Mouse (Mus musculus) olfactory bulb, adult 2 months (tissue): ENCODE data around the gene Rbfox2. TPM values are rescaled to one million over a fixed set of nuclear protein-coding genes. Genes with fewer than 3 reads are reported as not detected.
A peak's percentile ranks its signal among the peaks of the same experiment; 100 is the strongest.

Experiments used
- H3K27ac ChIP-seq: fragments of 200-500 bp; 2 replicates; pipeline ENCODE4 v1.5.1; 2012; ENCODE audit warnings: low read depth, low read length; ENCODE audit not compliant: insufficient read depth
- H3K4me1 ChIP-seq: fragments of 200-500 bp; 2 replicates; pipeline ENCODE4 v1.6.1; 2012; ENCODE audit warnings: low read length; ENCODE audit not compliant: control insufficient read depth, insufficient read depth
- H3K4me3 ChIP-seq: fragments of 200-500 bp; 2 replicates; pipeline ENCODE4 v1.5.1; 2012; ENCODE audit warnings: mild to moderate bottlenecking, low read depth, low read length, moderate library complexity; ENCODE audit not compliant: insufficient read depth
- CTCF ChIP-seq: fragments of 200-500 bp; IDR thresholded peaks from 2 replicates; pipeline ENCODE4 v1.5.1; 2012; ENCODE audit warnings: low read depth, mild to moderate bottlenecking, low read length, moderate library complexity; ENCODE audit not compliant: insufficient read depth
- POLR2A ChIP-seq: fragments of 200-500 bp; IDR thresholded peaks from 2 replicates; pipeline ENCODE4 v1.6.1; 2012; ENCODE audit warnings: mild to moderate bottlenecking, low read depth, low read length, moderate library complexity; ENCODE audit not compliant: insufficient read depth
- WGBS: fragments of 180-500 bp; shearing (Covaris S2); methylation state at CpG from one replicate; pipeline ENCODE4 v1.1.7; 2018; 5-methylcytosine and 5-hydroxymethylcytosine counted together
- polyA plus RNA-seq: library from polyadenylated mRNA; stranded (reverse); fragments of >200 nt; gene quantifications from 2 replicates; pipeline ENCODE4 v1.2.4, GENCODE M21; 2012; ENCODE audit warnings: low replicate concordance; ENCODE audit not compliant: missing spikeins, insufficient read depth, insufficient read length

Rbfox2 gene
- polyA plus RNA-seq, 1 experiment = 46.1 TPM

GRCm38 (mm10) chr15:77090531-77090930 is 216.3 kb downstream of the Rbfox2 start:
- H3K27ac ChIP-seq = no peak overlapping the region

DNA sequence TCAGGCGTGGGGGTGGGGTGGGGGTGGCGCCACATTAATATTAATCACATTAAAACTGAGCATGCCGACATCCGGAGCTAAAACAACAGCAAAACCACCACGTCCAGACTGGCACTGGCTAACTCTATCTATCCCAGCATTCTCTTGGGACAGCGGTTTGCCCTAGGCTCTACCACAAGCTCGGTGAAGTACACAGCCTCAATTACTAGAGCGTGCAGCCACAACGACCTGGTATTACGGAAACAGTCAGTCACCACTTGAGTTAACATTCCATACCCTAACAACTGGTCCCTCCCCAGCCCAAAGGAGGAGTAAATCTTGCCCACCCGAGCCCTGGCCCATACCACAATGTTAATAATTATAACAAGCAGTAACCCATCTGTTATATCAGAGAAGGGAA is 217.6 kb downstream of the Rbfox2 start:
- Histone ChIP-seq H3K4me3 (no peak overlapping the region), H3K27ac (no peak overlapping the region), H3K4me1 (peaks cover 10% of the 10 kb centered on the region)
- WGBS = 54% methylated on average over 11 of the region's 11 CpGs
- TF ChIP-seq CTCF (no peak), POLR2A (no peak)

More at GRCm38 (mm10) chr15:77090531-77090930, 216.3 kb downstream of the Rbfox2 start:
- 72% methylated on average over 5 of the region's 5 CpGs for WGBS
- Histone ChIP-seq H3K4me1 (peaks cover 10% of the 10 kb centered on the region), H3K4me3 (no peak overlapping the region)
- TF ChIP-seq POLR2A = no peak
- no peak for TF ChIP-seq CTCF

DNA sequence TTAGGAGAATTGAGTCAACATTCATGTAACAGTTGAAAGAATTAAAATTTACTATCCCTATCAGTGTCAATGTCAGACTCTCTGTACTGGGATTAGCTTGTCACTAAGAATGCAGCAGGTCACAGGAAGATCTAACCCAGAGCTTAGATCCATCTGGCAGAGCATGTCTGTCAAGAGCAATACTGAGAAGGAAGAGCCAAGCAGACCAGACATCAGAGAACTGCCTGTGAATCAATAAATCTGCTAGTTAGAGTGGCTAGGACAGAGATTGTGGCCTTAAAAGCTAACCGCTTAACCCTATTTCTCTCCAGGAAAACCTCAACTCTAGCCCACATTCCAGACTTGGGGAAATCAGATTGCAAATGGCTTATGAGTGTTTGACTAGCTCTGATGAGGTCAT is 220.3 kb downstream of the Rbfox2 start:
- TF ChIP-seq POLR2A (no peak), CTCF (no peak)
- 100% methylated on average over 1 of the region's 1 CpGs for WGBS
- H3K4me3 ChIP-seq = no peak overlapping the region
- peaks cover 14% of the 10 kb centered on the region for H3K4me1 ChIP-seq
- H3K27ac ChIP-seq = no peak overlapping the region

DNA sequence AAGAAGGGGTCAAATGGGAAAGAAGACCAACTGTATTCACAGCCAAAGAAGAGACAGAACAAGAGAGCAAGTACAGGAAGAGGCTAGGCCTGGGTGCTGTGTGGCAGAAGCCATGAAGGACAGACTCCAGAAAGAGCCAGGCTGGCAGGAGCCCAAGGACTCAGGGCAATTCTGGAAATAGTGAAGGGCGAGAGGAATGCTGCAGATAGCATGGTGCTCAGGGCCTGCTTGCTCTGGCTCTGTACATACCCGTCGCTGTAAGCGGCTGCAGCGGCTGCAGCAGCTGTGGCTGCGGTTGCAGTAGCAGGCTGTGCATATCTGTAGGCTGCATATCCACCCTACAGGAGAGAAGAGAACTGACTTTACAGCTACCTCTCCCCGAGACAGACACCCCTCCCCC is 221.0 kb downstream of the Rbfox2 start:
- WGBS = 72% methylated on average over 7 of the region's 7 CpGs

DNA sequence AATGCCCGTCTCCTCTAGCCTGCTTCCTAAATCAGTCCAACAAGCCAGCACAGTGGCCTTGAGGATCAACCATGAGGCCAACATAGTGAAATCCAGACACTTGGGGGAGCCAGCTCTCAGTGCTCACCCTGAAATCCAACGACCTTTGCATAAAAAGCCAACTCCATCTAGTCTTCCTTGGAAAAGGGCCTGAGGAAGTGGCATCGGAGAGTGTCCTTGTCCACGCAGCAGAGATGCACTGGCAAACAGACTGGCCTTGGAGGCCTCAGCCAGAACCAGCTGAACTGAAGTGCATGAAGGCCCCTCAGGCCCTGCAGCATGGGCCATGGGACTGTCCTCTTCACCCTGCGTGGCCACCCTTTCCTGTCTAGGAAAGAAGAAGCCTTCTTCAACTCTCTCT is 225.3 kb downstream of the Rbfox2 start:
- Histone ChIP-seq H3K27ac (no peak overlapping the region), H3K4me1 (peaks cover 30% of the 10 kb centered on the region), H3K4me3 (no peak overlapping the region)
- 70% methylated on average over 5 of the region's 5 CpGs for WGBS
- TF ChIP-seq POLR2A (no peak), CTCF (no peak)

More for the DNA sequence above, 221.0 kb downstream of the Rbfox2 start:
- no peak for TF ChIP-seq POLR2A
- no peak for TF ChIP-seq CTCF
- Histone ChIP-seq H3K4me1 (peaks cover 18% of the 10 kb centered on the region), H3K4me3 (no peak overlapping the region), H3K27ac (no peak overlapping the region)

GRCm38 (mm10) chr15:77080684-77081254 is 226.0 kb downstream of the Rbfox2 start:
- Histone ChIP-seq H3K27ac (no peak overlapping the region), H3K4me1 (peaks cover 28% of the 10 kb centered on the region), H3K4me3 (no peak overlapping the region)
- no peak for TF ChIP-seq CTCF
- no peak for TF ChIP-seq POLR2A
- 51% methylated on average over 14 of the region's 14 CpGs for WGBS

- TF ChIP-seq CTCF = no peak
- no peak for TF ChIP-seq POLR2A
- peak overlapping the region; percentile 63 for H3K27ac ChIP-seq
- no peak overlapping the region for H3K4me3 ChIP-seq
- 31% methylated on average over 11 of the region's 11 CpGs for WGBS
- H3K4me1 ChIP-seq = peaks cover 27% of the 10 kb centered on the region
Measured at GRCm38 (mm10) chr15:77079890-77080361, 226.9 kb downstream of the Rbfox2 start.

DNA sequence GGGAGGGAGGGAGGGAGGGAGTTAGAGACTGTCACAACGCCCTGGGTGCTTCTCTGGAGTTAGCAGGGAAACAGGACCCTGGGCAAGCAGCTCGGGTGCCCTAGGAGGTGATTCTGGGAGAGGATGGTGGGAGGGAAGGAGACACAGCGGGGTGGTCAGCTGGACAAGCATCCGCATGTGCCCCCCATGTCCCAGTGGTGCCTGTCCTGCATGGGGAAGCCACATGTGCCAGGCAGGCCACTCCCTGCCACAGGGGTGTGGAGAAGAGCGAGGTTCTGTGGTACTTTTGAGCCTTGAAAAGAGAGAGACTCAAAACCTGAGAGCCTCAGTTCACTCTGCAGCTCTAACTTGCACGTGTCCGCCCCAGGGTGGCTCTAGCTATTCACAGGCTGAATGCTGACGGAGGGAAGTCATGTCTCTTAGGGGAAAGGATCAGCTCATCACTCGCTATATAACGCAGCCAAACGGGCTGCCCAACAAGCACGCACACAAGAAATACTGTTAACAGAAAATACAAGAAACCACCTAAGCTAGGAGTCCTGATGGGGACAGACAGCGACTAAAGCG is 227.5 kb downstream of the Rbfox2 start:
- Histone ChIP-seq H3K4me3 (no peak overlapping the region), H3K4me1 (peaks cover 27% of the 10 kb centered on the region), H3K27ac (no peak overlapping the region)
- WGBS = 40% methylated on average over 14 of the region's 14 CpGs
- TF ChIP-seq CTCF (no peak), POLR2A (no peak)

- TF ChIP-seq POLR2A (no peak), CTCF (no peak)
- Histone ChIP-seq H3K4me3 (no peak overlapping the region), H3K27ac (no peak overlapping the region), H3K4me1 (peaks cover 27% of the 10 kb centered on the region)
- WGBS = 50% methylated on average over 3 of the region's 3 CpGs
Measured at GRCm38 (mm10) chr15:77078786-77079185, 228.0 kb downstream of the Rbfox2 start.

DNA sequence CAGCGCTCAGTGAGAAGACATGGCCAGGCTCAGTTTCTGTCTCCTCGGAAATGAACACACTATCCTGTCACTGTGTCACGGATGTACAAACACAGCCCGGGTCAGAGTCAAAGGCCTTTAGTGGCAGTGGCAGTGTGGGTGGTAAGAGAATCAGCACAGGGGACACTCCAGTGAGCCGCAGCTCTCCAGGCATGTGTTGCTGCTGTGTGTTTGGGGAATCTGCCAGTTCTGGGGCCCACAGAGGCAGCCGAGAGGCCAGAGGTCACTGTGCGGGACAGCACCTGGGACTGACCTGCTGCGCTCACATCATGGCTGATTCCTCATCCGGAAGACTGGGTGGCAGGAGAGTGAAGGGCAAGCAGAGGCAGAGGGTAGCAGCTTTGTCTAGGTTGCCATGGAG is 228.9 kb downstream of the Rbfox2 start:
- no peak overlapping the region for H3K4me3 ChIP-seq
- TF ChIP-seq POLR2A (no peak), CTCF (no peak)
- H3K27ac ChIP-seq = no peak overlapping the region
- 90% methylated on average over 9 of the region's 9 CpGs for WGBS
- peaks cover 26% of the 10 kb centered on the region for H3K4me1 ChIP-seq
